Mouse (Mus musculus) thymus, postnatal 36 days (tissue): ENCODE measurements around the gene Smap2.
"Not testable (repeated sequence)": the region's sequence is repeated elsewhere in the genome, so short reads cannot be mapped to it uniquely, and the experiment has no call there.

ENCODE experiments used
- DNase-seq, 2 experiments: peaks; one replicate each; pipeline ENCODE4 v3.0.0; 2022; ENCODE audit warnings: mixed read lengths in 2 of 2

Gene Smap2

DNA sequence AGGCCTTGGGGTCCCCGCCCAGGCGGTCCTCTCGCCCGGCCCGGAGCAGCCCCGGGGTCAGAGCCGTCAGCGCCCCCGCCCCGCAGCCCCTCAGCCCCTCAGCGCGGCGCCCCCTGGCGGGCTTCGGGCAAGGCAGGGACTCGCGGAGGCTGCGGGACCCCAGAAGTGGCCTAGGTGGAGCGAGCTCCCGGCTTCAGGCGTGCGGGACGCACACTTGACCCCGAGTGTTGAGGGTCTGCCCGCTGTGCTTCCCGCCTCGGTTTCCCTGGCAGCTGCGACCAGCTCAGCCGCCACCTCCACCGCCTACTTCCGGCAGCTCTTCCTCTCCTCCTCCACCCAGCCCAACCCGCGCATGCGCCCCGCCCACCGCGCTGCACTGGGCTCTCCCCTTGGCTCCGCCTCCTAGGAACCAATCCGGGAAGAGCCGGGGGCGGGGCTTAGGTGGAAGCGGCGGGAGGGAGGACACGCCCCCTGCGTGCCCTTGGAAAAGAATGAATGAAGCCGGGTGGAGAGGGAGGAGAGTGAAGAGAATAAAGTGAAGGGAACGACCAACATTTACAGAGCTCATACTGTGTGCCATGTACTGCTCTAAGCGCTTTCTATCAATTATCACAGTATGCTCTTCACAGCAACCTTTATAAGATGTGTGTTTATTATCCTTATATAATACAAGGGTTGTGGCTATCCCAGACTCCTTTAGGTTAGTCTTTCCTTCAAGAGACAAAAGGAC lies at the start of gene Smap2:
Gene Smap2 (minus strand): TSS at position 320 of the 730 bp plus-strand sequence.
- DNase-seq = peak; percentile 99

DNA sequence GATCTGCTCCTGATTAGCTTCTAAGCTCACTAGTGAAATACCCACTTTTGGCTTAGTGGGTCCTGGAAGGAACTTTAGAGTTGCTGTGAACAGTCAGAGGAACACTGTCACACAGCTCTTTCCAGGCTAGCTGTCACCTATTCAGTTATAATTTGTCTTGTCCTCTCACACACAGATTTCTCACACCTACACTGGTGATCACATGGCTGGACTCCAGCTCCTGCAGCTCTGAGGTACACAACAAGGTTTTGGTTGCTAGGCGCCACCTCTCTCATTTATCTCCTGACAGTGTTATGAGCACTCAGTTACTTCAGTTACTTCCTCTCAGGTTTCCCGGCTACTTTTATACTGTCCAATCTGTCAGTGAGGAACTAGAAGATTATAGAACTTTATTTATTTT lies 48.3 kb upstream of the Smap2 start:
- no peak for DNase-seq

DNA sequence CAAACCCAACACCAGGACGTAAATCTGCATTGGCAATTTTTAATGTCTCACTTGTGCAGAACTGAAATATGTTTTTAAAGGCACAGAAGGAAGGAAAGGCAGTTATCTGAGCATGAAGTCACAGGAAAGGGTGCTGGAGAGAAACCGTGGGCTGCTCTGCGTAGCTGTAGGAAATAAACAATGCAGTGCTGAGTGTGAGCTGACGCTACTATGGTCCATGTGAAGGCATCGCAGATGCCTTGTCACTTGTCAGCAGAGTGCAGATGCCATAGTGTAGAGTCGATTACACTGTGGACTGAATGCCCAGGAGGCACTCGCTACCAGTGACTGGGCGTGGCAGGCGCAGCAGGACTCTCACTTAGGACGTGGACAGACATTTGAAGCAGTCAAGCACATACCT lies 42.2 kb upstream of the Smap2 start:
- DNase-seq = not testable (repeated sequence)

DNA sequence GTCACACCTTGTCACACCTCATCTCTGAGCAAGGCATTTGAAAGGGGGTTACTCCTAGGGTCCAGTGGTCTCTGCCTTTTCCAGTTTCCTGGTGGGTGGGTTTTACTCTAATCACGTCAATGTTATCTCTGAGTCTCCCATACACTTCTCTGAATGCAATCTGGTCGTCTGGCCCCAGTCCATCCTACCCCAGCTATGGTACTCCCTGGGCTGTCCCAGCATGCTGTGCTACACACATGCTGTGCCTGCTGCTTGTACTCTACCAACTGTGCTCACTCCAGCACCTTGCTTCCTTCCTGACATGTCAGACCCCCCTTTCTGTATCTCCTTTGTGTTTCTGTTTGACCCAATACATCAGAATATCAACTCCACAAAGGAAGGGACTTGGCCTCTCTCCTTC lies 40.0 kb upstream of the Smap2 start:
- DNase-seq = no peak

DNA sequence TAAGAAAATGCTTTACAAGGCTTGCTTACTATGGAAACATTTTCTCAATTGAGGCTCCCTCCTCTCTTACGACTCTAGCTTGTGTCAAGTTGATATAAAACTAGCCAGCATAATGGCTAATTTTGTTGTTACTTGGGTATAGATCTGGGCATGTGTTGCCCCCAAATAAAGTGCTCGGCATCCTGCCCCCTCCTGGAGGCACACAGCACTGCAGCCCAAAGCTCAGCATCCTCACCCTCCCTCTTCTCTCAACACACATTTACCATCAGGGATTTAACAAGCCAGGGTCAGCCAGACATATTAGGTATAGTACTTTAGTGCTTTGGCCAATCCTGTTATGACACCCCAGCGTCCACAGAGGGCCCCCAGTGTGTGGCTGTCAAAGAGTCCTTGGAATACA lies 39.3 kb upstream of the Smap2 start:
- DNase-seq = peak; percentile 32 to 46

DNA sequence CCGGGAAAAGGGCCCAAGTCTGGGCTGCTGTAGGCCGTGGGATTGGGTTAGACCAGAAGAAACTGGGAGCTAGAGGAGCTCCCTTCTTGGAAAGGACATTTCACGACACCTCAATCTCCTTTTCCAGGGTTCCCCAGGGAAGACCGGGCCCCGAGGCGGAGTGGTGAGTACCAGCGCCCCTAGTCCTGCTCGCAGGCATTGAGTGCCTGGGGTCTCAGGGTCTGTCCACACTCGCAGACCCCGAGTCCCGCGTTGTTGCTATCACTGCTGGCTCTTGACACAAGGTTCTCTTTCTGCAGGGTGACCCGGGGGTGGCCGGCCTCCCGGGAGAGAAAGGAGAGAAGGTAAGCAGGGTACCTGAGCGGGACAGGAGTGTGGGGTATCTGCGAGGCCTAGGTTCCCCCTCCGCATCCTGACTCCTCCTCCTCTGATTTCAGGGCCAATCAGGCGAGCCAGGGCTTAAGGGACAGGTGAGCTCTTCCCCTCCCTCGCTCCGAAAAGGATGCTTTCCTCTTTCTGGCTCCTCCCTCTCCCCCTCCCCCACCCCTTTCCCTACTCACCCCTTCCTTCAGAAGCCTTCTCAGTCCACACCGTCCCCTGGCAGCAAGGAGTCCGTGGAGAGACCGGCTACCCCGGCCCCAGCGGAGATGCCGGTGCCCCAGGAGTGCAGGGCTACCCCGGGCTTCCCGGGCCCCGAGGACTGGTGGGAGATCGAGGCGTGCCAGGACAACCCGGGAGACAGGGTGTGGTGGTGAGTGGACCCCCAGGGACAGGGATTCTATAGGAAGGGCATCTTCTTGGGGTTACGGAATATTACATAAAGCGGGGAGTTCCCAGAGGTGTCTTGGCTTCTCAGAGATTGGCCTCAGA lies 35.6 kb upstream of the Smap2 start:
- DNase-seq = no peak

DNA sequence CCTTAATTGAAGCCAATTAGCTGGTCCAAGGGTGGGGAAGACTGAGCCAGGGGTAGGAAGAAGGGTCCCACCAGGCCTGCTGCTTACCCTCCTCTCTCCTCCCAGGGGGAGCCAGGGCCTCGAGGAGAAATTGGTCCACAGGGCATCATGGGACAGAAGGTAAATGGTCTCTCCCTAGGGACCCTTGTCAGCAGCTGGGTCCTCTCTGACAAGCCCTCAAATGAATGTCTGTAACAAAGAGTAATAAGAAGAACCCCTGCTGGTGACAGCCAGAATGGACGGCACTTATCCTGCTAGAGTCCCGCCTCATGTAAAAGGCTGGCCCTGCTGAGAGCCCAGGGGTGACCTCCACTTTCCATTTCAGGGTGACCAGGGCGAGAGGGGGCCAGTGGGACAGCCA lies 34.8 kb upstream of the Smap2 start:
- DNase-seq = no peak

DNA sequence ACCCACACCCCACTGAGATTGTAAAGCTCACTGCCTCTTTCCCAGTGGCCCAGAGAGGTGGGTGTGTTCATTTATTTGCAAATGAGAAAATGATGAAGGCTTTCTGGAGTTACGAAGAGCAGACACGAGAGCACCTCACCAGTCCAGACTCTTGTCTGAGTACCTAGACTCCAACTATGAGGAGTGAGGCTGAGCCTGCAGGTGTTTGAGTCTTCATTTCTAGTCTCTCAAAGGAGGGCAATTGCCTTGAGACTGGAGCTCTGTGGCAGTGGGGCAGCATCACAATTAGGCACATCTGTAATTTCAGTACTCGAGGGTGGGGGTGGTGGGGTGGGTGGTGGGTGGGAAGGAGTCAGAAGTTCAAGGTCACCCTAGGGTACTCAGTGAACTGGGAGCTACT lies 25.9 kb upstream of the Smap2 start:
- DNase-seq = no peak

DNA sequence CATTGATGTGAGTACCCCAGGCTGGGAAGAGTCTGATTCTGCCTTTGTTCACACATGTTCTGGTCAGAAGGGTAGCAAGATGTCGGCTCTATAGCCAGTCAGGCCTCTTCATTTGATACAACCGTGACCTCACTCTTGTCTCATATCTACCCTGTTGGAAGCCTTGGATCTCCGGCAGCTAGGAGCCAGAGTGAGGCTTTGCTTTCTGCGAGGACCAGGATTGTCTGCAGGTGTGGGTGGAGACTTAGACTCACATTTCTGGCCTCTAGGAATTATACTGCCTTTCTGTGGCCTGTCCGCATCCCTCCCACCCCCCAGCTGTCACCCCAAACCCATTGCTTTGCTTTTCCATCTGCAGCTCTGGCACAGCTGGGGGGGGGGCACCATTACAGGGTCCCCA lies 25.4 kb upstream of the Smap2 start:
- DNase-seq = no peak

DNA sequence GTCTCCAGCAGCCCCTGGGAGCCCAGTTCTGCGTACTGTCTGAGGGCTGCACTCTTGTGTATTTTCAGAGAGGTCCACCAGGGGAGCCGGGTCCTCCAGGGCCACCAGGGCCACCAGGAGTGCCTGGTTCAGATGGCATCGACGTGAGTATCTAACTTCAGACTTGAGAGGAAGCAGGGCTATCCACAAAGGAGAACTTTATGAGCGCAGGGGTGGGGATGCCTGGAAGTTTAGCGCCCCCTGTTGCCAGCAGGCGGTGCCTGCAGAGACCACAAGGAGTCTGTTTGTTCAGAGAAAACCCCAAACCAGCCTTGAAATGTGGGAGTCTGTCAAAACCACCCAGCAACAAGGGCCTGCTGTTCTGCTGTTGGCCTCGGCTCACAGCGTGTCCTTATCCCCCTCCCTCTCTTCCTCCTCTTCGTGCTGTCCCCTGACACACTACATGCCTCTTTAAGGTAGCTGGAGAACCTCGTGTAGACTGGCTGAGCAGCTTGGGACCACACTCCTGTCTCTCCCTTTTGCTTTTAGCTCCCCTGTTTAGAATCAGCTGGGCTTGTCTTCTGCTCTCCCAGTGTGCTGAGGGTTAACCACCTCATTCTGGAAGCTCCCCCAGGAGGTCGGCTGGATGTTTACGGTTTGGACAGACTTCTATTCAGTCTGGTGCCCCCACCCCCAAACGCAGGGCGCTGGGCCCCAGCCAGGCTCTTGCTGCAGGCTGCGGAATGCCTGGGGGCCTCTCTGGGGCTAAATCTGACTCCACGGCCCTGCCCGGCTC lies 24.0 kb upstream of the Smap2 start:
- peak; percentile 52 to 58 for DNase-seq

DNA sequence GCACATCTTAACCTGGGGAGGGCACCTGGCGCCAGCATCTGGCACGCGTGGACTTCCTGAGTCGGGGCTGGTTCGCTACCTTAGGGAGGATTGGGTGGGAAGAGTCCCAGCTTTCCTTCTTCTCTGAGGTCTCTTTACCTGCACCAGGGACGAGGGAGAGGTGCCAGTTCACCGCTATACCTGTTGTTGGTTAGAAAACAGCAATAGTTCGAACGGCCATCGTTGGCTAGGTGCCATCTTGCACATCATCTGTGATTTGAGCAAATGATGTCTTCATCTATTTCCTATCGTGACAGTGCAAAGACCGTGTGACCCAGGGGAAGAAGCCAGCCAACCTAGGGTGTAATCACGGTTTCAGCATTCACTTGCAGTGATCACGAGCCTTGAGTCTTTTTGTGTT lies 23.3 kb upstream of the Smap2 start:
- no peak for DNase-seq

DNA sequence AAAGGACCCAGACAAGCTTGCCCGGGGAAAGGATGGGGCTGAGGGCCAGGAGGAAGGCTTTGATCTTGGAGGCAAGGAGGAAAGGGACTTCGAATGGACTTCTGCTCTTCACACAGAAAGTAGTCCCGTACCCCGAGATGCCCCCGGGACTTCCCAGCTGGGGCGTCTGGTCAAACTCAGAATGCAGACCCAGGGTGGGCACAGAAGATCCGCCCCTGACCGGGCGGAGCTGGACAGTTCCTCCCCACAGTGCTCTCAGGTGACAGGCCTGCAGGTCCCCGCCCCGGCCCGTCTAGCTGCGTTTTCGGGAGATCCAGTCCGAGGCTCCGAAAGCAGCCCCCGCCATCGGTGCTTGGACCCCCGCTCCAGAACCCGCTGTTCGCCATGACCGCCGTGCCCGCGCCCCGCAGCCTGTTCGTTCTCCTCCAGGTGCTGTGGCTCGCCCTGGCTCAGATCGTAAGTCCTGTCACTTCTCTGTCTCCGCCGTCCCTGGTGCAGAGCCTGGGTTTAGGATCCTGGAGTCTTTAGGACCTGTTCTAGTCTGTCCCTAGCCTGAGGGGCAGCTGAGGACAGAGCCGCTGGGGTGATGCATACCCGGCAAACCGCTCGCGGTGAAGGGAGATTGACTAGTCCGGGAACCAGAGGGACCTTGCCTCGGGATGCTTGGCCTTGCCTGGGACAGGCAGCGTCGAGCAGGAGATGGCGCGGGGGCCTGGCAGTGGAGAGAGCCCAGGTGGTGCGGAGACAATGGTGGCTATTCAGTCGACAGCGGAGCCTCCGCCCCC lies 22.5 kb upstream of the Smap2 start, which contains the start of gene Col9a2:
Gene Col9a2 (plus strand): TSS at position 55 of the 785 bp plus-strand sequence.
- DNase-seq = no peak

DNA sequence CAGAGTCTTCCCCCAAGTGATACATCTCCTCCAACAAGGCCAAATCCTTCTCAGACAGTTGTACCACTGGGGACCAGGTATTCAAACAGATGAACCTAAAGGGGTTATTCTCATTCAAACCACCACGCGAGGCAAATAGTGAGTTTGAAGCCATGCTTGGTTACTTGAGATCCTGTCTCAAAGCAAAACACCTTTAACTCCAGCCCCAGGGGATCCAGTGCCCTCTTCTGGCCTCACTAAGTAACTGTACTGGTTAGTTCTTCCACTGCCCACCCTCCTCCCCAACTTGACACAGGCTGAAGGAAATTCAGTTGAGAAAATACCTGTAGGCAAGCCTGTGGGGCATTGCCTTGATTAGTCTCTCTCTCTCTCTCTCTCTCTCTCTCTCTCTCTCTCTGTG lies 16.0 kb upstream of the Smap2 start:
- no peak for DNase-seq

DNA sequence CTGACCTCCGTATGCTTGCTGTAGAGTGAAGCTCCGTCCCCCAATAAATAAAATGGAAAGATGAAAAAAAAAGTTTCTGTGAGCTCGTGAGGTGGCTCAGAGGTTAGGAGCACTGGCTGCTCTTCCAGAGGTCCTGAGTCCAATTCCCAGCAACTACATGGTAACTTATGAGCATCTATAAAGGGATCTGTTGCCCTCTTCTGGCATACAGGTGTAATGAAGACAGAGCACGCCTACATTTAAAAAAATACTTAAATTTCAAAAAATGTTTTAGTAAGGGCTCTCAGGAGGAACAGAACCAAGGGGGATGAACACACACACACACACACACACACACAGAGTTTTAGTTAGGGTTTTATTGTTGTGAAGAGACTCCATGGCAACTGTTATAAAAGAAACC lies 14.4 kb upstream of the Smap2 start:
- no peak for DNase-seq

DNA sequence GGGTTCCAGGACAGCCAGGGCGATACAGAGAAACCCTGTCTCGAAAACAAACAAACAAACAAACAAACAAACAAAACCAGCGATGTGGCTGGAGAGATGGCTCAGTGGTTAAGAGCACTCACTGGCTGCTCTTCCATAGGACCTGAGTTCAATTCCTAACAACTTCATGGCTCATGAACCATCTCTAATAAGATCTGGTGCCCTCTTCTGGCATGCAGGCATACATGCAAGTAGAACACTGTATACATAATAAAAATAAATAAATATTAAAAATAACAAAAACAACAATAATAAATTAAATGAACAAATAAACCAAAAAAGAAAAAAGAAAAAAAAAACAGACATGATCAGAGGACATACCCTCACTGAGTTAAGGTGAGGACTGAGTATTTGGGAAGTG lies 12.6 kb upstream of the Smap2 start:
- DNase-seq = no peak

DNA sequence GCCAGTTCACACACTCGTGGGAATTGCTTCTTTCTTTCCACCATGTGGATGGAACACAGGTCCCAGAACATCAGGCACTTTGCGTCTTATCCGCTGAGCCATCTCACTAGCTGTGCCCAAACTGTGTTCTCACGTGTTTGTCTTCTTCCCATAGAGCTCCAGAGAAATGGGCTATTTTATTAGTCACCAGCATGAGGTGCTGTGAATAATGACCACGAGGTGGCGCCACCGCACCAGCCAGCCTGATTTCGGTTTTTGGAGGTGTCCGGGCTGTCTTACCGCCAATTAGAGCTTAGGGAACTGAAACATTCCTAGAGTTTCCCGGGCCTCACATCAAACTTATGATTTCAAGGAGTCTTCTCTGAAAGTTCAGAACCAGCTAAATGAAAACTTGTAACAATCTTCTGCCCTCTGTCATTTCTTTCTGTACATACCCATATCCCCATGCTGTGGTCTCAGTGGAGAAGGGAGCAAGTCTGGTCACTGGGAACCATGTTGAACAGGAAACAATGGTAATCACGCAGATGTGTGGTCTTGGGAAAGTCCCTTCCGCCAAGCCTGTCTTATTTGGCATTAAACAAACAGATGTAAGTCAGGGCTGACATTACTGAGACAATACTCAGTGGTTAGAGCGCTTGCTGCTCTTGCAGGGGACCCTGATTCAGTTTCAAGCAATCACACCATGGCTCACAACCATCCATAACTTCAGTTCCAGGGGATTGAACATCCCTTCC lies 11.8 kb upstream of the Smap2 start:
- DNase-seq = peak; percentile 32 to 48

DNA sequence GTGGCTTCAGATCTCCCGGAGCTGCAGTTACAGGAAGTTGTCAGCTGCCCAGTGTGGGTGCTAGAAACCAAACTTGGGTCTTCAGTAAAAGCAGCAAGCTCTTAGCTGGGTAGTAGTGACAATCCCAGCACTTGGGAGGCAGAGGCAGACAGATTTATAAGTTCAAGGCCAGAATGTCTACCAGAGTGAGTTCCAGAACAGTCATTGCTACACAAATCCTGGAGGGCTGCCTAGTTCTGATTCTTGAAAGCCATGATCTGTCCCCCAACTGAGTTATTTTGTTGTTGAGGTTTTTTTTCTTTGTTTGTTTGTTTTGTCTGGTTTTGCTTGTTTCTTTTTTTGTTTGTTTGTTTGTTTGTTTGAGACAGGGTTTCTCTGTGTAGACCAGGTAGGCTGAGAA lies 11.1 kb upstream of the Smap2 start:
- DNase-seq = no peak

DNA sequence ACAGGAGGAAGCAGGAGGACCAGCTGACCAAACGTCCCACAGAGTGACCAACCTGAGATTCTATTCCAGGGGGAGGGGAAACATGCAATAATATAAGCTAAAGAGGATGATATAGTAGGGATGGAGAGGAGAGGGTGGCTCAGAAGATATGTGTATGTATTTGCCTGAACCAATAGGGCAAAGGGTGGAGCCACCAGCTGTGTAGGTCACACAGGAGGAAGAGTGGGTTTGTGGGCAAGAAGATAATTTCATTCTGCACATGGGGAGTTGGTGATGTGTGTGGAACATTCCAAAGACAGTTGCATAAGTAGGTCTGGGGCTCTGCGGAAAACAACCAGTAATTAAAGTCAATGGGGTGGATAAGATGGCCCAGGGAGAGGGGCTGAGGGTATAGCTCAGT lies 8.6 kb upstream of the Smap2 start:
- no peak for DNase-seq

DNA sequence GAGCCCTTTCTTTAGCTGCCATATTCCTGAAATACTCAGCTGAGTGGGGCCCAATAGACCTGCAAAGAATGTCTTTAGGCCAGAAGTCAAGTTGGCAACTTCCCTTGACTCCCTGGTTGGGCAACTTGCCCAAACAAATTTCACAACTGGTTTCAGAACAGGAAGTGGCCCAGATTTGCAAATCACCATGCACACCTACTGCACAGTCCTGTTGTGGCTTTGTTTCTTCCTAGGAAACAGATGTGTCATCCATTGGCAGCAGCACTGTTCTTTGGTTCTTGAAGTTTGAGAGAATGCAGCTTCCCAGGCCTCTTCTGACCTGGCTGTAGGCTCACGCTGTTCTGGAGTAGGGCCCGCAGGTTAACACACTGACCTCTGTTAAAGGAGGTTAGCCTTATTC lies 6.9 kb upstream of the Smap2 start:
- DNase-seq = no peak

DNA sequence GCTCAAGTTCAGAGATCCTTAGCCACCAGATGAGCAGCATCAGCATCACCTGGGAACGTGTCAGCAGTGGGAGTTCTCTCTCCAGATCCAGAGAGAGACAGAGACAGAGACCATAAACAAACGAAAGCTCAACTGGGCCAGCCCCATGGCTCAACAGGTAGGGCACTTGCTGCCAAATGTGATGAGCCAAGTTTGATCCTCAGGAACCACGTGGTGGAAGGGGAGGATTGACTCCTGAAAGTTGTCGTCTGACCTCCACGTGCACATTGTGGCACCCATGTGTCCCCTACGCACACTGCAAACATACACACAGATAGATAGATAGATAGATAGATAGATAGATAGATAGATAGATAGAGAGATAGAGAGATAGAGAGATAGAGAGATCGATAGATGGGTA lies 6.4 kb upstream of the Smap2 start:
- DNase-seq = no peak

DNA sequence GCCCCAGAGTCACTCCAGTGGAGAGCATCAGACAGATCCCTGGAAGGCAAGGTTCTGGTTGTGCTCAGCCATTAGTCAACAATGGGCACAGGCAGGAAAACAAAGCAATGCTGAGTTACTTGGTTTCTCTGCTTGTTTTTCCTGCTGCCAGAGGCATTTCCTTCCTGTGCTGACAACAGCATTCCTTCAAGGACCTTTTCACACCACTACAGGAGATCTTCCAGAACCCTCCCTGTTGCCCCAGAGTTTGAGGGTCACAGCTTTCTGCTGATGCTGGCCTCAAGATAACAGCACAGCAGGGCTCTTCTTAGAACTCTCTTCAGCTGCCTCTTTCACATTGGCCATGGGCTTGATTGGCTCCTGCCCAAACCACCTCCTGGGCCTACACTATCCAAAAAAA lies 4.9 kb upstream of the Smap2 start:
- DNase-seq = no peak
